Mouse (Mus musculus) embryonic facial prominence, embryonic 10.5 days (tissue): ENCODE measurements around the gene Nuak2. TPM values are rescaled to one million over a fixed set of nuclear protein-coding genes. Genes with fewer than 3 reads are reported as not detected.

Source experiments
- DNase-seq: peaks from one replicate; pipeline ENCODE4 v3.0.0-alpha.2; 2017; ENCODE audit warnings: low spot score
- H3K27ac ChIP-seq: fragments of 300-500 bp; sonication (generic); replicated peaks from 2 replicates; pipeline ENCODE4 v1.5.1; 2016; ENCODE audit warnings: mild to moderate bottlenecking
- H3K27me3 ChIP-seq: fragments of 300-500 bp; sonication (generic); replicated peaks from 2 replicates; pipeline ENCODE4 v1.6.1; 2016; ENCODE audit warnings: low read depth, mild to moderate bottlenecking; ENCODE audit not compliant: poor library complexity, severe bottlenecking
- H3K36me3 ChIP-seq: fragments of 300-500 bp; sonication (generic); replicated peaks from 2 replicates; pipeline ENCODE4 v1.6.1; 2016; ENCODE audit warnings: mild to moderate bottlenecking, moderate library complexity
- H3K4me1 ChIP-seq: fragments of 300-500 bp; sonication (generic); 2 replicates; pipeline ENCODE4 v1.6.1; 2016
- H3K4me3 ChIP-seq: fragments of 300-500 bp; sonication (generic); 2 replicates; pipeline ENCODE4 v1.5.1; 2016; ENCODE audit warnings: mild to moderate bottlenecking, moderate library complexity
- H3K9me3 ChIP-seq: fragments of 300-500 bp; sonication (generic); 2 replicates; pipeline ENCODE4 v1.6.1; 2016; ENCODE audit warnings: mild to moderate bottlenecking
- WGBS: fragments of 180-500 bp; shearing (Covaris S2); methylation state at CpG from one replicate; pipeline ENCODE4 v1.1.7; 2016; 5-methylcytosine and 5-hydroxymethylcytosine counted together
- polyA plus RNA-seq: library from polyadenylated mRNA; unstranded; fragments of >200 nt; fragmentation: Nextera tagmentation; extraction: Ambion mirVana; gene quantifications from 2 replicates; pipeline ENCODE4 v1.2.1, GENCODE M21; 2016

The Nuak2 gene
- polyA plus RNA-seq, 1 experiment from 2014 or later: 12.6 TPM

GRCm38 (mm10) chr1:132377055-132377365 lies 61.1 kb downstream of the Nuak2 start:
- H3K36me3 ChIP-seq: peaks cover 75% of the 10 kb centered on the region
- WGBS: 59% methylated on average over 7 of the region's 7 CpGs
- no peaks in the 10 kb centered on the region for H3K27me3 ChIP-seq
- H3K27ac ChIP-seq: 0 out of 2 replicates have a peak overlapping the region, but pooled peaks have one; percentile 21
- no peaks in the 10 kb centered on the region for H3K9me3 ChIP-seq
- peaks cover 56% of the 10 kb centered on the region for H3K4me1 ChIP-seq
- no peak overlapping the region for H3K4me3 ChIP-seq
- DNase-seq: no peak

- Histone ChIP-seq H3K27me3 (no peaks in the 10 kb centered on the region), H3K4me3 (no peak overlapping the region), H3K27ac (no peak overlapping the region), H3K9me3 (no peaks in the 10 kb centered on the region), H3K36me3 (peaks cover 71% of the 10 kb centered on the region), H3K4me1 (peaks cover 48% of the 10 kb centered on the region)
- DNase-seq: no peak
- 86% methylated on average over 3 of the region's 3 CpGs for WGBS
These were observed 61.9 kb downstream of the Nuak2 start for GRCm38 (mm10) chr1:132377811-132378210.

- H3K4me1 ChIP-seq: peaks cover 37% of the 10 kb centered on the region
- H3K4me3 ChIP-seq: no peak overlapping the region
- peaks cover 53% of the 10 kb centered on the region for H3K36me3 ChIP-seq
- no peak overlapping the region for H3K27ac ChIP-seq
- H3K9me3 ChIP-seq: no peaks in the 10 kb centered on the region
- H3K27me3 ChIP-seq: no peaks in the 10 kb centered on the region
- WGBS: 85% methylated on average over 27 of the region's 27 CpGs
- DNase-seq: no peak
These were observed 64.7 kb downstream of the Nuak2 start for GRCm38 (mm10) chr1:132380550-132381100.

GRCm38 (mm10) chr1:132381929-132382328 lies 66.0 kb downstream of the Nuak2 start:
- H3K4me1 ChIP-seq: peaks cover 37% of the 10 kb centered on the region
- no peaks in the 10 kb centered on the region for H3K9me3 ChIP-seq
- WGBS: 88% methylated on average over 10 of the region's 10 CpGs
- H3K36me3 ChIP-seq: peaks cover 50% of the 10 kb centered on the region
- no peak for DNase-seq
- H3K27me3 ChIP-seq: no peaks in the 10 kb centered on the region
- no peak overlapping the region for H3K4me3 ChIP-seq
- H3K27ac ChIP-seq: no peak overlapping the region

Other genes with a start within 250 kb of the Nuak2 start
- 12.5 and 14.6 TPM in 2 replicates for gene Mfsd4a, start 248.1 kb upstream of the Nuak2 start, polyA plus RNA-seq
- gene Cdk18, start 176.4 kb upstream of the Nuak2 start, polyA plus RNA-seq: 2.3 and 3.2 TPM in 2 replicates
- gene Lemd1, start 124.7 kb upstream of the Nuak2 start, polyA plus RNA-seq: 1.9 and 2.0 TPM in 2 replicates
- gene AC124108.1, start 124.7 kb upstream of the Nuak2 start, polyA plus RNA-seq: 1.00 and 1.4 TPM in 2 replicates
- not detected in 2 replicates for gene Gm10188, start 86.4 kb upstream of the Nuak2 start, polyA plus RNA-seq
- gene Klhdc8a, start 17.5 kb upstream of the Nuak2 start, polyA plus RNA-seq: 0.46 and 0.58 TPM in 2 replicates
- gene Tmcc2, start 75.2 kb downstream of the Nuak2 start, polyA plus RNA-seq: 10.2 and 11.7 TPM in 2 replicates
- gene Dstyk, start 101.4 kb downstream of the Nuak2 start, polyA plus RNA-seq: 13.2 and 13.5 TPM in 2 replicates
- 61.9 and 66.2 TPM in 2 replicates for gene Rbbp5, start 161.2 kb downstream of the Nuak2 start, polyA plus RNA-seq
- gene Tmem81, start 190.1 kb downstream of the Nuak2 start, polyA plus RNA-seq: 1.8 and 2.1 TPM in 2 replicates
- 14.7 and 15.1 TPM in 2 replicates for gene Cntn2, start 227.1 kb downstream of the Nuak2 start, polyA plus RNA-seq